Mouse (Mus musculus): ENCODE measurements around the gene Fbxo17. TPM values are rescaled to one million over a fixed set of nuclear protein-coding genes. Genes with fewer than 3 reads are reported as not detected.
A peak's percentile ranks its signal among the peaks of the same experiment; 100 is the strongest.

Fbxo17 gene
- polyA plus RNA-seq, 1 experiment from 2014 or later, result 8.2 TPM

DNA sequence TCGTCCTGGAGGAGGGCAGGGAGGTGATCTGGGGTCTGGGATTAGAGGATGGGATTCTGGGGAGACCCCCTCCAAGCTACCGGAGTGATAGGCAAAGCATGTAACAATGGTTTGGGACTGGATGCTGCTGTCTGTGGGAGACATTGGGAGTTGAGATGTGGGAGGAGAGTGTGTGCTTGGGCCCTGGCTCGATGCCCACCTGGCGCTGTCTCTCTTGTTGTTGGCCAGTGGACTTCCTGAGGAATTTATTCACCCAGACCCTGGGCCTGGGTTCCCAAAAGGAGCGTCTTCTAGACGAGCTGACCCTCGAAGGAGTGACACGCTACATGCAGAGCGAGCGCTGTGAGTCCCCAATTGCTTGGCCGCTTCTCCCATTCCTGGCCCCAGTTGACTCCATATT is 55.3 kb downstream of the Fbxo17 start:
- H3K9ac ChIP-seq, result no peak overlapping the region
- ATAC-seq (replicated peaks; ENCODE audit: low FRiP score), result no peak
- H3K27me3 ChIP-seq, result no peaks in the 10 kb centered on the region
- no peaks in the 10 kb centered on the region for H3K9me3 ChIP-seq (replicated peaks)
- H3K4me1 ChIP-seq, result peaks cover 25% of the 10 kb centered on the region
- WGBS, result 88% methylated on average over 11 of the region's 11 CpGs
- H3K36me3 ChIP-seq, result no peaks in the 10 kb centered on the region
- no peak overlapping the region for H3K4me2 ChIP-seq
- no peak overlapping the region for H3K27ac ChIP-seq
- H3K4me3 ChIP-seq (replicated peaks), result no peak overlapping the region

DNA sequence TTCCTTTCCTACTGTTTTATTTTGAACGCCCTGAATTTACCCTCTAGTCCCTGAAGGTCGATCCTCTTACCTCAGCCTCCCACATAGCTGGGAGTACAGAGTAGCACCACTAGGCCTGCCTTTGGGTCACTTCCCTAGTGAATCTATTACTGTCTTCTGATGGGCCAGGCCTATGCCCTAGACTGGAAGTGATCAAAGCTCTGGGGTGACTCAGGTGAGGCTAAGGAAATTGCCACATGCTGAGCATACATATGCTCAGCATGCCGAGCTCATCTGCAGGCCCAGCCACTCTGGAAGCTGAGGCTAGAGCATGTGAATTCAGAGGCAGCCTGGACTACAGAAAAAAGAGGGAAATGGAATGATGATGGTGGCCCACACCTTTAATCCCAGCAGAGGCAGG is 56.6 kb downstream of the Fbxo17 start:
- Histone ChIP-seq H3K27ac (no peak overlapping the region), H3K9me3 (replicated peaks) (no peaks in the 10 kb centered on the region), H3K9ac (no peak overlapping the region), H3K36me3 (0 out of 2 replicates have a peak, but pooled peaks cover 4% of the 10 kb centered on the region), H3K4me2 (no peak overlapping the region), H3K4me1 (peaks cover 13% of the 10 kb centered on the region; the same call in 1 of the 2 replicates), H3K27me3 (no peaks in the 10 kb centered on the region), H3K4me3 (replicated peaks) (no peak overlapping the region)
- WGBS, result 43% methylated on average over 3 of the region's 3 CpGs
- no peak for ATAC-seq (replicated peaks; ENCODE audit: low FRiP score)

DNA sequence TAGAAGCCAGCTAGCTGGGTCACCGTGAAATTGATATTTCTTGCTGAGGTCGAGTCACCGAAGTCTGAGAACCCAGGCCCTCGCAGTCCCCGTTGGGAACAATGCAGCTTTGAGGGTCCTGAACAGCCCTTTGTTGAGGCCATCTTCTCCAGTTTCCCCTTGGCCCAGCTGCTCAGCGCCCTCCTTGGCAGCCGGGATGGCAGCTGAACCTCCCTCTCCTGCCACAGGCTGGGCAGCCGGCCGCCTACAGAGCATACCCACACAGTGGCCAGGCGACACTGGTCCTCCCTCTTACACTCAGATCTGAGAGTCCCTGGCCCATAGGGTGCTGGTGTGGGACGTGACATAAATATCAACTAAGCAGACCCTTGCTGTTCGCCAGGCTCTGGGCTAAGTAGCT is 57.6 kb downstream of the Fbxo17 start:
- H3K4me2 ChIP-seq, result no peak overlapping the region
- H3K9me3 ChIP-seq (replicated peaks), result no peaks in the 10 kb centered on the region
- H3K36me3 ChIP-seq, result 0 out of 2 replicates have a peak, but pooled peaks cover 4% of the 10 kb centered on the region
- 66% methylated on average over 12 of the region's 12 CpGs for WGBS
- no peak overlapping the region for H3K9ac ChIP-seq
- H3K4me1 ChIP-seq, result peaks cover 13% of the 10 kb centered on the region; the same call in 1 of the 2 replicates
- H3K4me3 ChIP-seq (replicated peaks), result no peak overlapping the region
- no peak overlapping the region; the same call in 1 of the 2 replicates for H3K27ac ChIP-seq
- no peak for ATAC-seq (replicated peaks; ENCODE audit: low FRiP score)
- H3K27me3 ChIP-seq, result no peaks in the 10 kb centered on the region

DNA sequence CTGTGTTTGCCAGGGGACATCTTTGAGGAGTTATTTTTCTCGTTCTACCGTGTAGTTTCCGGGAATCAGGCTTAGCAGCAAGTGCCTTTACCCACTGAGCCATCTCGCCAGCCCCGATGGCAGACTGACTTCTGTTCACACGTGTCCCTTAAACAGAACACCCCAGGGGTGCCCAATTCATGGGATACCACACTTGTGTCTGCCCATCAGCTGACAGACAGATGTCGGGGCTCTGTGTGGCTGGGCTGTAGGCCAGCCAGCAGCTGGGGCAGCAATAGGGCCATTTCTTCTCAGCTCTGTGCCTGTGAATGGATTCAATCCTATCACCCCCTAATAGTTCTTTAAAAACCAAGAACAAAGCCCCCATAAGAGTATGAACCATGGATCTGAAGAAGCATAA is 58.5 kb downstream of the Fbxo17 start:
- ATAC-seq (replicated peaks; ENCODE audit: low FRiP score), result no peak
- WGBS, result 88% methylated on average over 7 of the region's 7 CpGs
- Histone ChIP-seq H3K36me3 (0 out of 2 replicates have a peak, but pooled peaks cover 4% of the 10 kb centered on the region), H3K4me3 (replicated peaks) (no peak overlapping the region), H3K4me1 (peaks cover 13% of the 10 kb centered on the region), H3K9ac (no peak overlapping the region), H3K4me2 (no peak overlapping the region), H3K27ac (0 out of 2 replicates have a peak overlapping the region, but pooled peaks have one; percentile 27), H3K27me3 (no peaks in the 10 kb centered on the region), H3K9me3 (replicated peaks) (no peaks in the 10 kb centered on the region)

DNA sequence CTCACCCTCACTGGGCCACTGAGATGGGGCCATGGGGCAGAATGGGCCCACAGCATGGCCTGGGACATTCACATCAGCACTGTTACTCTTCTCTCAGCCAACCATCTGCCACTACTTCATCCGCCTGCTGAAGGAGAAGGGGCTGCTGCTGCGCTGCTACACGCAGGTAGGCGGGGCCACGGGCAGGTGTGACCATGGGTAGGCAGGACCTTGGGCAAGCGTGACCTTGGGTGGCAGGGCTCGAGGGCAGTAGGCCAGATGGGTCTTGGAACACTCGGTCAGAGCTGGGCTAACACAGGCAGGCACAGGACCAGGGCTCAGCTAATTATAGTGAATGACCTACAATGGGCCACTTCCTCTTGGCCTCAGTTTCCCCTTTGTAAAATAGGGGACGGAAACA is 62.2 kb downstream of the Fbxo17 start:
- H3K4me2 ChIP-seq, result no peak overlapping the region
- H3K36me3 ChIP-seq, result peaks cover 16% of the 10 kb centered on the region; the same call in 1 of the 2 replicates
- H3K27ac ChIP-seq, result no peak overlapping the region
- no peak for ATAC-seq (replicated peaks; ENCODE audit: low FRiP score)
- H3K27me3 ChIP-seq, result no peaks in the 10 kb centered on the region
- WGBS, result 84% methylated on average over 9 of the region's 9 CpGs
- H3K4me1 ChIP-seq, result peaks cover 19% of the 10 kb centered on the region
- no peak overlapping the region for H3K9ac ChIP-seq
- no peaks in the 10 kb centered on the region for H3K9me3 ChIP-seq (replicated peaks)
- no peak overlapping the region for H3K4me3 ChIP-seq (replicated peaks)

DNA sequence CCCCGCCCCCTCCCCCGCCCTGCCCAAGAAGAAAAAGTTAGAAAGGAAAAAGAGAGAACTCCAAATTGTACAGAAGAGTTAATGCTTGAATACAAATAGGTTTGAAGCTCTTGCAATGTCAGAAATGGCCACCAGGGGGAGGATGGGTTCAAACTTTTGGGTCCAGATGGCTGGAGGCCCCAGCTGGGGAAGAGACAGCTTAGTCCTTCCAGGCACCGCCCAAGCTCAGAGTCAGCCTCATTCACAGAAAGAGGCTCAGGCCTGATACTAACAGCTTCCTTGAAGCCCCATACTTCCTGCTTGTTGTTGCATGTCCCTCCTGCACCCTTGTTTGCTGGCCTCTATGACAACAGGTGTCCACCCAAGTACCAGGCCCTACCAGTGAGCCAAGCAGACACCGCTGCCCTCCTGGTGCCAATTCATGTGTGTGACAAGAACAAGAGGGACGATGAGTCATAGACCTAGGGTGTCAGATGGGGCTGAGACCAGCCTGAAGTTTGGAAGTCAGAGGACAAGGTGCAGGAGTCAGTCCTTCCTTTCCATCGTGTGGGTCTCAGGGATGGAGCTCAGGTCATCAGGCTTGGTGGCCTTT is 63.6 kb downstream of the Fbxo17 start:
- H3K36me3 ChIP-seq, result peaks cover 27% of the 10 kb centered on the region; the same call in 1 of the 2 replicates
- ATAC-seq (replicated peaks; ENCODE audit: low FRiP score), result peak; percentile 63; the same call in 1 of the 2 replicates
- H3K9ac ChIP-seq, result no peak overlapping the region
- no peak overlapping the region for H3K4me2 ChIP-seq
- no peaks in the 10 kb centered on the region for H3K9me3 ChIP-seq (replicated peaks)
- WGBS, result 46% methylated on average over 6 of the region's 6 CpGs
- H3K4me3 ChIP-seq (replicated peaks), result no peak overlapping the region
- no peaks in the 10 kb centered on the region for H3K27me3 ChIP-seq
- H3K27ac ChIP-seq, result peak overlapping the region; percentile 62
- H3K4me1 ChIP-seq, result peaks cover 16% of the 10 kb centered on the region

DNA sequence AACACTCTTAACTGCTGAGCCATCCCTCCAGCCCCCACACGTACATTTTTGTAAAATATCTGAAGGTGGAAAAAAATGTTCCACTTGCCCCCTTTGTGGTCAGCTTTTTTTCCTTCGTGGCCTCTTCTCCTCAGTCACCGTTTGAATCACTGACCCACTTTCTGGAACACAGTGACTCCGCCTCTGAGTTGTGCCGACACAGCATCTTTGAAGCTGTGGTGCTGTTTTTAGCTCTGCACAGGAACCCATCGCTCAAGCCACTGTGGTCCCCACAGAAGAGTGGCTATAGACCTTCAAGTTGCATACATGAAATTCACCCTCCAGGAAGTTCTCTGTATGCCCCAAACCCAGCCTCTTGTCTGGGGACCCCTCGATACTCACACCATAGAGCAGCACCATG is 64.3 kb downstream of the Fbxo17 start:
- Histone ChIP-seq H3K4me1 (peaks cover 10% of the 10 kb centered on the region), H3K36me3 (peaks cover 32% of the 10 kb centered on the region; the same call in 1 of the 2 replicates), H3K9me3 (replicated peaks) (no peaks in the 10 kb centered on the region), H3K9ac (no peak overlapping the region), H3K4me3 (replicated peaks) (no peak overlapping the region), H3K27ac (peak overlapping the region; percentile 62; the same call in 1 of the 2 replicates), H3K4me2 (no peak overlapping the region), H3K27me3 (no peaks in the 10 kb centered on the region)
- WGBS, result 76% methylated on average over 7 of the region's 7 CpGs
- no peak for ATAC-seq (replicated peaks; ENCODE audit: low FRiP score)

DNA sequence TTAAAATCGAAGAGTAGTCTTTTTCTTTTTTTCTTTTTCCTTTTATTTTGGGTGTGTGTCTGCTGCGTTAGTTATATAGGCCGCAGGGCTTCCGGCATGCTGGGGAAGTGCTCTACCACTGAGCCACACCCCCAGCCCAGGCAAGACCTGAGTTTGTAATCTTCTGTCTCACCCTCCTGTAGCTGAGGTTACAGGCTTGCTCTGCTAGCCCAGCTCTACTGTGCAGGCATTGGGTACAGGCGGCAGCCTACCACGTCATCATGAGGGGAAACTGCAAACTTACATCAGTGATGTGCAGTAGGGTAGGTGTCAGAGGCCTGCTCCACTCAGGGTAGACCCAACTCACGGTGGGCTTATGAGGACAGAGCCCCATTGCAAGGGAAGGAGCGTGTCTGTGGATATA is 64.7 kb downstream of the Fbxo17 start:
- Histone ChIP-seq H3K4me1 (peaks cover 9% of the 10 kb centered on the region), H3K4me2 (no peak overlapping the region), H3K4me3 (replicated peaks) (no peak overlapping the region), H3K27me3 (no peaks in the 10 kb centered on the region), H3K9ac (no peak overlapping the region), H3K9me3 (replicated peaks) (no peaks in the 10 kb centered on the region), H3K27ac (0 out of 2 replicates have a peak overlapping the region, but pooled peaks have one; percentile 62), H3K36me3 (peaks cover 36% of the 10 kb centered on the region)
- WGBS, result 95% methylated on average over 8 of the region's 8 CpGs
- ATAC-seq (replicated peaks; ENCODE audit: low FRiP score), result no peak

DNA sequence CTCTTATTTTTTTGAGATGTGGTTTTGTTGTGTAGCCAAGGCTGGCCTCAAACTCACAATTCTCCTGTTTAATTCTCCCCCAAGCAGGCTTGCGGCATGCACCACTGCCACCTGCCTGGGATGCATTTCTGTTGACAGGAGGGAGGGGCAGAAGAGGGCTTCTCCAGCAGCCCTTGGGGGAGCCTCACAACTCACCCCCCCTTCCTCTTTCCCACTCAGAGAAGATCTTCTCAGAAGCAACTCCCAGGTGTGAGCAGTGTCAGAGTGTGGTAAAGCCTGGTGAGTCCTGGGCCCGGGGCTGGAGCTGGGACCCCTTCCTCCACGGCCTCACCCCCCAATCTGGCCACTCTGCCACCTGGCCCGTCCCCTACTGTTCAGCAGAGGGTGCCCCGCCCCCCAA is 68.6 kb downstream of the Fbxo17 start:
- Histone ChIP-seq H3K4me2 (no peak overlapping the region), H3K4me1 (peaks cover 27% of the 10 kb centered on the region), H3K4me3 (replicated peaks) (no peak overlapping the region), H3K27ac (no peak overlapping the region), H3K36me3 (peaks cover 43% of the 10 kb centered on the region), H3K27me3 (no peaks in the 10 kb centered on the region), H3K9ac (no peak overlapping the region), H3K9me3 (replicated peaks) (no peaks in the 10 kb centered on the region)
- no peak for ATAC-seq (replicated peaks; ENCODE audit: low FRiP score)
- WGBS, result 81% methylated on average over 5 of the region's 5 CpGs

Other genes starting within 250 kb of the Fbxo17 start
- gene Ifnl2, start 206.3 kb upstream of the Fbxo17 start, polyA plus RNA-seq (2015; fragmentation: Nextera tagmentation; extraction: Ambion mirVana), result not detected in 2 replicates
- not detected in 2 replicates for gene Ifnl3, start 194.0 kb upstream of the Fbxo17 start, polyA plus RNA-seq (2015; fragmentation: Nextera tagmentation; extraction: Ambion mirVana)
- gene Sycn, start 175.9 kb upstream of the Fbxo17 start, polyA plus RNA-seq (2015; fragmentation: Nextera tagmentation; extraction: Ambion mirVana), result not detected in 2 replicates
- gene Nccrp1, start 169.6 kb upstream of the Fbxo17 start, polyA plus RNA-seq (2015; fragmentation: Nextera tagmentation; extraction: Ambion mirVana), result 0.14 TPM in 1 of 2 replicates, not detected in the other
- 28.8 and 33.6 TPM in 2 replicates for gene Samd4b, start 118.7 kb upstream of the Fbxo17 start, polyA plus RNA-seq (2015; fragmentation: Nextera tagmentation; extraction: Ambion mirVana)
- 63.9 and 72.1 TPM in 2 replicates for gene Pak4, start 118.6 kb upstream of the Fbxo17 start, polyA plus RNA-seq (2015; fragmentation: Nextera tagmentation; extraction: Ambion mirVana)
- gene Acp7, start 85.5 kb upstream of the Fbxo17 start, polyA plus RNA-seq (2015; fragmentation: Nextera tagmentation; extraction: Ambion mirVana), result not detected in 2 replicates
- 5.4 and 9.1 TPM in 2 replicates for gene Fbxo27, start 24.0 kb upstream of the Fbxo17 start, polyA plus RNA-seq (2015; fragmentation: Nextera tagmentation; extraction: Ambion mirVana)
- gene Mrps12, start 25.0 kb downstream of the Fbxo17 start, polyA plus RNA-seq (2015; fragmentation: Nextera tagmentation; extraction: Ambion mirVana), result 144 and 152 TPM in 2 replicates
- 30.0 and 30.8 TPM in 2 replicates for gene Sars2, start 25.2 kb downstream of the Fbxo17 start, polyA plus RNA-seq (2015; fragmentation: Nextera tagmentation; extraction: Ambion mirVana)
- not detected in 2 replicates for gene Ccer2, start 39.4 kb downstream of the Fbxo17 start, polyA plus RNA-seq (2015; fragmentation: Nextera tagmentation; extraction: Ambion mirVana)
- 57.2 and 67.6 TPM in 2 replicates for gene Sirt2, start 49.9 kb downstream of the Fbxo17 start, polyA plus RNA-seq (2015; fragmentation: Nextera tagmentation; extraction: Ambion mirVana)
- 41.6 and 45.2 TPM in 2 replicates for gene Nfkbib, start 50.7 kb downstream of the Fbxo17 start, polyA plus RNA-seq (2015; fragmentation: Nextera tagmentation; extraction: Ambion mirVana)
- gene Rinl, start 72.2 kb downstream of the Fbxo17 start, polyA plus RNA-seq (2015; fragmentation: Nextera tagmentation; extraction: Ambion mirVana), result 6.2 and 7.4 TPM in 2 replicates
- gene Hnrnpl, start 91.7 kb downstream of the Fbxo17 start, polyA plus RNA-seq (2015; fragmentation: Nextera tagmentation; extraction: Ambion mirVana), result 264 and 265 TPM in 2 replicates
- gene Ech1, start 108.4 kb downstream of the Fbxo17 start, polyA plus RNA-seq (2015; fragmentation: Nextera tagmentation; extraction: Ambion mirVana), result 154 and 164 TPM in 2 replicates
- 12.0 and 32.1 TPM in 2 replicates for gene Lgals4, start 117.0 kb downstream of the Fbxo17 start, polyA plus RNA-seq (2015; fragmentation: Nextera tagmentation; extraction: Ambion mirVana)
- gene Lgals7, start 147.0 kb downstream of the Fbxo17 start, polyA plus RNA-seq (2015; fragmentation: Nextera tagmentation; extraction: Ambion mirVana), result 1.9 and 3.1 TPM in 2 replicates
- gene Capn12, start 164.6 kb downstream of the Fbxo17 start, polyA plus RNA-seq (2015; fragmentation: Nextera tagmentation; extraction: Ambion mirVana), result 0.36 and 0.64 TPM in 2 replicates
- 288 and 312 TPM in 2 replicates for gene Actn4, start 245.5 kb downstream of the Fbxo17 start, polyA plus RNA-seq (2015; fragmentation: Nextera tagmentation; extraction: Ambion mirVana)

Measured in kidney, embryonic 15.5 days (tissue).